Mouse (Mus musculus) heart, embryonic 12.5 days (tissue): ENCODE measurements around the gene Calr4. TPM values are rescaled to one million over a fixed set of nuclear protein-coding genes. Genes with fewer than 3 reads are reported as not detected.

ENCODE experiments used
- ATAC-seq: fragments of 200-750 bp; cut with Nextera tagmentation; 2 replicates; pipeline ENCODE4 v1.8.0; 2017; ENCODE audit warnings: moderate TSS enrichment, moderate library complexity; ENCODE audit not compliant: insufficient number of reproducible peaks, low FRiP score
- H3K27ac ChIP-seq: fragments of 300-500 bp; sonication (generic); 2 replicates; pipeline ENCODE4 v1.5.1; 2016; ENCODE audit warnings: mild to moderate bottlenecking, moderate library complexity; ENCODE audit not compliant: poor library complexity, severe bottlenecking
- H3K27me3 ChIP-seq: fragments of 300-500 bp; sonication (generic); replicated peaks from 2 replicates; pipeline ENCODE4 v1.6.1; 2016; ENCODE audit warnings: mild to moderate bottlenecking, moderate library complexity
- H3K36me3 ChIP-seq: fragments of 300-500 bp; sonication (generic); 2 replicates; pipeline ENCODE4 v1.6.1; 2016; ENCODE audit warnings: mild to moderate bottlenecking, moderate library complexity
- H3K4me1 ChIP-seq: fragments of 300-500 bp; sonication (generic); replicated peaks from 2 replicates; pipeline ENCODE4 v1.6.1; 2016; ENCODE audit warnings: mild to moderate bottlenecking
- H3K4me2 ChIP-seq: fragments of 300-500 bp; sonication (generic); 2 replicates; pipeline ENCODE4 v1.6.1; 2016; ENCODE audit warnings: mild to moderate bottlenecking, moderate library complexity
- H3K4me3 ChIP-seq: fragments of 300-500 bp; sonication (generic); 2 replicates; pipeline ENCODE4 v1.5.1; 2016; ENCODE audit warnings: mild to moderate bottlenecking
- H3K9ac ChIP-seq: fragments of 300-500 bp; sonication (generic); 2 replicates; pipeline ENCODE4 v1.6.1; 2016; ENCODE audit warnings: mild to moderate bottlenecking, moderate library complexity
- H3K9me3 ChIP-seq: fragments of 300-500 bp; sonication (generic); replicated peaks from 2 replicates; pipeline ENCODE4 v1.6.1; 2016; ENCODE audit warnings: mild to moderate bottlenecking, moderate library complexity
- WGBS: fragments of 180-500 bp; shearing (Covaris S2); methylation state at CpG from one replicate; pipeline ENCODE4 v1.1.7; 2016; 5-methylcytosine and 5-hydroxymethylcytosine counted together
- polyA plus RNA-seq: library from polyadenylated mRNA; unstranded; fragments of >200 nt; fragmentation: Nextera tagmentation; extraction: Ambion mirVana; gene quantifications from 2 replicates; pipeline ENCODE4 v1.2.1, GENCODE M21; 2016

Calr4 gene
- polyA plus RNA-seq, 1 experiment from 2014 or later = 0.61 TPM

DNA sequence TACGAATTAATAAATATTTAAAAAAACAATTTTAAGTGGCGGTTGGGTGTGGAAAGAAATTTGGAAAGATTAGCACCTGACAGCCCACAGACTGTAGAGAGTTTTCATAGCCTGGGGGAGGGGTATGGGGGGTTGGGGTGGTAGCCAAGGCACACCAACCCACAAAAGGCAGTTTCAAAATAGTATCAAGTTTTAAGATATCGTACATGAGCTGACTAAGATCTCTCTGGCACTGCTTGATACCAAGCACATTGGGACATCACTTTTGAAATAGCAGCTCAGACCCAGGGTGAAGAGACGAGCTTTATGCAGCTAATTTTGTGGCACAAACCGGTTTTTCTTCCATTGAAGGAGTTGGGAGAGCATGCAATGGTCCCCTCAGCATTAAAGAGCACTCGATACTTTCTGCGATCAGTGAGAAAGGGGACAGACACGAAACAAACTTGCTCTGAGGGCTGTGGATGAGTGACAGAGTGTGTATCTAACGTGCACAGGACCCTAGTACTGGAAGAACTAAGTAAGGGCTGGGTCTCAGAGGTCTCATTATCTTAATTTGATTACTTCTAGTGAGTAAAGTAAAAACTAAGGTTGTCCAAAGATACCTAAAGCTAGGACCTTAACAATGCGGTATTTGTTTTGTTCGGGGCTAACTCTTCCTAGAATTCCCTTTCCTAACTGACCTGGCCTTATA is 21.6 kb downstream of the Calr4 start:
- 69% methylated on average over 11 of the region's 11 CpGs for WGBS
- H3K27ac ChIP-seq = no peak overlapping the region
- no peak overlapping the region for H3K9ac ChIP-seq
- no peaks in the 10 kb centered on the region for H3K27me3 ChIP-seq
- H3K9me3 ChIP-seq = no peaks in the 10 kb centered on the region
- ATAC-seq = no peak
- H3K4me3 ChIP-seq = no peak overlapping the region
- H3K4me2 ChIP-seq = no peak overlapping the region
- no peaks in the 10 kb centered on the region for H3K36me3 ChIP-seq
- peaks cover 12% of the 10 kb centered on the region; the same call in 1 of the 2 replicates for H3K4me1 ChIP-seq

DNA sequence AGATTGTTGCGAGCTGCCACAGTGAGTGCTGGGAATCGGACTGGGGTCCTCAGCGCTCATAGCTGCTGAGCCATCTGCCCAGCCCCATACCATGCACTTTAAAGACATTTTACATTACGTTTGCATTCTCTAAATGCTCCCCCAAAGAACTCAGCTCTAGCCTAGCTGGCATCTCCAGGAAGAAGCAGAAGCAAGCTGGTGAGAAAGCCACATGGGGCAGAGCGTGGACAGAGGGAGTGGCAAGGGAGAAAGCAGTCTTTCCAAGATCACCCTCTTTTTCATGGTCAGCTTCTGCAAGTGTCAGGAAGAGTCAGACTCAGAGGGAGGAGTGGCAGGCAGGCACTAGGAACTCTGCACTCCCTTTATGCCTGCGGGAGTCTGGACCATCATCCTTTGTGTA is 22.5 kb downstream of the Calr4 start:
- no peak overlapping the region for H3K4me2 ChIP-seq
- WGBS = 89% methylated on average over 6 of the region's 6 CpGs
- ATAC-seq = no peak
- no peaks in the 10 kb centered on the region for H3K27me3 ChIP-seq
- no peak overlapping the region for H3K4me3 ChIP-seq
- H3K27ac ChIP-seq = no peak overlapping the region
- H3K9ac ChIP-seq = no peak overlapping the region
- peaks cover 12% of the 10 kb centered on the region; the same call in 1 of the 2 replicates for H3K4me1 ChIP-seq
- H3K36me3 ChIP-seq = no peaks in the 10 kb centered on the region
- H3K9me3 ChIP-seq = no peaks in the 10 kb centered on the region

DNA sequence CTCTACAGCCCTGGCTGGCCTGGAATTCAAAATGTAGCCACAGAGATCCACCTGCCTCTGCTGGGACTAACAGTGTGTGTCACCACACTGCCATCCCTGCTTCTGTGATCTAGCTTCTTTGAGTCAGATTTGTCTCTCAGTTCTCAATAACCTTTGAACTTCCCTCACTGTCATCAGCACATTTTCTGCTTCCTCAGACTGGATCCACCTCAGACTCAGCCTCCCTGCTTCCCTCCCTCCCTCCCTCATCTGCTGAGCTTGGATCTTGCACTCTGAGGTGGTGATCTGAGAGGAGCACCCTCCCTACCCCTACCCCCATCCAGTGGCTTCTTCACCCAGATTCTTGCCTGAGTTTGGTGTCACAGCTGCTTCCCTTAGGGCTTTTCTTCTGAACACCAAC is 23.4 kb downstream of the Calr4 start:
- Histone ChIP-seq H3K9ac (no peak overlapping the region), H3K4me1 (peaks cover 12% of the 10 kb centered on the region; the same call in 1 of the 2 replicates), H3K36me3 (no peaks in the 10 kb centered on the region), H3K4me2 (no peak overlapping the region), H3K9me3 (no peaks in the 10 kb centered on the region), H3K27me3 (no peaks in the 10 kb centered on the region), H3K4me3 (no peak overlapping the region), H3K27ac (no peak overlapping the region)
- no peak for ATAC-seq

DNA sequence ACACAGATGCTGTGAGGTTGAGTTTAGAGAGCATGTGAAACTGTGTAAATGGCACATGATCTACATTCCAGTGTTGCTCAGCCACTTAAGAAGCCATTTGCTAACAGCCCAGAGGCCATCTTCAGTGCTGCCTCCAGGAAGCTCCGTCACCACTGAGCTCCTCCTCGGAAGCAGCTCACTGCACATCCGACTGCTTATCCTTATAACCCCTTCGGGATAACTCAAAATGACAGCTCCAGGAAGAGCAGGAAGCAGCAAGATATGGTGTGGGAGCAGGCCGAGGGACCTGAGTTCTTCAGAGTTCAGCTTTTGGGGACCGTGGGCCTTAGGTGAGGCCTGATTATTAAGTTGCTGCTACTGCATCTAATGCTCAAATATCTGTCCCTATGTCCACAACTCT is 27.8 kb downstream of the Calr4 start:
- no peaks in the 10 kb centered on the region for H3K36me3 ChIP-seq
- no peak overlapping the region for H3K9ac ChIP-seq
- H3K4me3 ChIP-seq = no peak overlapping the region
- H3K4me1 ChIP-seq = no peaks in the 10 kb centered on the region
- no peak for ATAC-seq
- H3K4me2 ChIP-seq = no peak overlapping the region
- no peak overlapping the region for H3K27ac ChIP-seq
- 42% methylated on average over 6 of the region's 6 CpGs for WGBS
- H3K27me3 ChIP-seq = no peaks in the 10 kb centered on the region
- H3K9me3 ChIP-seq = no peaks in the 10 kb centered on the region

DNA sequence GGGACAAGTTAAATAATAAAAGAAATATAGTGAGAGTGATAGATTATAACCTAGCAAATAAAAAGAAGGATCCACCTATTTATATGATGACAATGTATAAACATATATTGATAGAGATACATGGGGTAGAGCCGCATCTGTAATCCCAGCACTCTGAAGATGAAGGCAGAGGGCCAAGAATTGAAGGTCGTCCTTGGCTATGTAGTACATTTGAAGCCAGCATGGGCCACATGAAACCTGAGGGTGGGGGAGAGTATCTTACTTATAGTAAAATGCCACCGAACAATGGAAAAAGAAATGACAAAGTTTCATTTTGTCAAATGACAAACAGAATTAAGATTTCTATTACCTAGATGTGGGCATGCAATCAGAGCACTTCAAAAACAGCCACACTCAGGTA is 31.8 kb downstream of the Calr4 start:
- no peak for ATAC-seq
- H3K9me3 ChIP-seq = no peaks in the 10 kb centered on the region
- no peak overlapping the region for H3K4me3 ChIP-seq
- no peak overlapping the region for H3K4me2 ChIP-seq
- no peaks in the 10 kb centered on the region for H3K36me3 ChIP-seq
- H3K9ac ChIP-seq = no peak overlapping the region
- WGBS = 81% methylated on average over 3 of the region's 3 CpGs
- no peaks in the 10 kb centered on the region for H3K4me1 ChIP-seq
- no peaks in the 10 kb centered on the region for H3K27me3 ChIP-seq
- no peak overlapping the region for H3K27ac ChIP-seq

DNA sequence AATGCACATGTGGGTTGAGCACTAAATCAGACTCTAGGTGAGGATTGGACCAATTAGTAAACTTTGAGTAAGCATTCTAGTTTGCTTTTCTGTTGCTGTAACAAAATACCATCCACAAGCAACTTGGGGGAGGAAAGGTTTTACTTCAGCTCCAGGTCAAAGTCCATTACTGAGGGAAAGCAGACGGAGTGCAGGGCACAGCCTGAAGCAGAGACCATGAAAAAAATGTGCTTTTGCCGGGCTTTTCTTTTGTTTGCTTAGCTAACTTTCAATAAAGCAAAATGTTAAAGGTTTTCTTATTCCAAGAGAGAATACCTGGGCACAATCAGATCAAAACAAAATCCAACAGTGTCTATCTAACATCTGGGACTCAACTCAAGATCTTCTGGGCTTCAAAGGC is 32.5 kb downstream of the Calr4 start:
- Histone ChIP-seq H3K4me3 (no peak overlapping the region), H3K9ac (no peak overlapping the region), H3K27me3 (no peaks in the 10 kb centered on the region), H3K4me2 (no peak overlapping the region), H3K4me1 (no peaks in the 10 kb centered on the region), H3K9me3 (no peaks in the 10 kb centered on the region), H3K27ac (no peak overlapping the region), H3K36me3 (no peaks in the 10 kb centered on the region)
- 79% methylated on average over 2 of the region's 2 CpGs for WGBS
- no peak for ATAC-seq

DNA sequence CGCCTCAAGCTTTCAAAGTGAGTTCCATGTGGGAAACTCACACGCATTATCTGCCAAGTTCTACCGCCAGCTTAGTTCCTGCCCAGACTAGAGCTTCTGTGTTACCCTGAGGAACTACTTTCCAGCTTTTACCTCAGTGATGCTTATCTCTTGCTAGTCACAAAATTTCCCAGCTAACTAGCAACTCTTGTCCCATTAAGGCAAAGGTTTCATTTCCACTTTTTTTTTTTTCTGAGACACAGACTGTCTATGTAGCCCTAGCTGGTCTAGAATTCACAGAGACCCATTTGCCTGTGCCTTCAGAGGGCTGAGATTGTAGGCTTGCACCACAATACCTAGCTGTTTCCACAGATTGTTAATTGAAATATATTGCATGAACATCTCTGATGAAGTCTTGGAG is 33.2 kb downstream of the Calr4 start:
- Histone ChIP-seq H3K27ac (no peak overlapping the region), H3K4me3 (no peak overlapping the region), H3K36me3 (no peaks in the 10 kb centered on the region), H3K27me3 (no peaks in the 10 kb centered on the region), H3K4me1 (no peaks in the 10 kb centered on the region), H3K9ac (no peak overlapping the region), H3K9me3 (no peaks in the 10 kb centered on the region), H3K4me2 (no peak overlapping the region)
- WGBS = 85% methylated on average over 3 of the region's 3 CpGs
- no peak for ATAC-seq

DNA sequence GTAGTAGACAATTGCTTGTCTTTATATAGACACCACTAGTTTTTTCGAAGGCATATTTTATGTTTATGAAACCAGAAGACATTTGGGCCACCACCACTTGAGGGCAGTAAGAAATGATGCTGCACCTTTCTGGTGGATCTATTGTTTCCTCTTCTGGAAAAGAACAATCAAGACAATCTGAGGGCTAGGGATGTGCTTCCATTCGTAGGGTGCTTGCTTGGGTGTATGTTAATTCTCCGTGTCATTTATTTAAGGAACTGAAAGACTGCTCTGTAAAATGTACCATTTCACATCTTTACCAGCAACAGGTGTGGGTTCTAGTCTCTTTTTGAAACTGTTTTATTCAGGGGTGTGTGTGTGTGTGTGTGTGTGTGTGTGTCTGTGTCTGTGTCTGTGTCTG is 34.6 kb downstream of the Calr4 start:
- no peaks in the 10 kb centered on the region for H3K4me1 ChIP-seq
- no peak overlapping the region for H3K27ac ChIP-seq
- H3K4me3 ChIP-seq = no peak overlapping the region
- WGBS = 81% methylated on average over 3 of the region's 3 CpGs
- no peaks in the 10 kb centered on the region for H3K36me3 ChIP-seq
- no peak overlapping the region for H3K4me2 ChIP-seq
- H3K27me3 ChIP-seq = no peaks in the 10 kb centered on the region
- H3K9me3 ChIP-seq = no peaks in the 10 kb centered on the region
- no peak overlapping the region for H3K9ac ChIP-seq
- ATAC-seq = no peak

DNA sequence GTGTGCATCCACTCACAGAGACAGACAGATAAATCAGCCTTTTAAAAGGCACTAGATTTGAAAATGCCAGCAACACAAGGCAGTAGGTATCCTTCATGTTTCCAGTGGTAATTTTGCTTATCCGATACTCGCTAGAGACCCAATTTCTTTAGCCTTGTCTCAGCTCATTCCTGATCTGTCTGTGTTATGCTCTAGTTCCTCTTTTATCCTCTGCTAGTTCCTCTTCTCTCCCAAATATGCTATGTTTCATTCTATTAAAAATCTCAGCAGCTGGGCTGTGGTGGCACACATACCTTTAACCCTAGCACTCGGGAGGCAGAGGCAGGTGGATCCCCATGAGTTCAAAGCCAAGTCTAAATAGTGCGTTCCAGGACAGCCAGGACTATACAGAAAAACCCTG is 37.5 kb downstream of the Calr4 start:
- H3K27me3 ChIP-seq = no peaks in the 10 kb centered on the region
- H3K4me3 ChIP-seq = no peak overlapping the region
- no peak overlapping the region for H3K4me2 ChIP-seq
- no peaks in the 10 kb centered on the region for H3K4me1 ChIP-seq
- no peaks in the 10 kb centered on the region for H3K9me3 ChIP-seq
- no peak overlapping the region for H3K9ac ChIP-seq
- no peaks in the 10 kb centered on the region for H3K36me3 ChIP-seq
- WGBS = 87% methylated on average over 4 of the region's 4 CpGs
- no peak for ATAC-seq
- no peak overlapping the region for H3K27ac ChIP-seq

DNA sequence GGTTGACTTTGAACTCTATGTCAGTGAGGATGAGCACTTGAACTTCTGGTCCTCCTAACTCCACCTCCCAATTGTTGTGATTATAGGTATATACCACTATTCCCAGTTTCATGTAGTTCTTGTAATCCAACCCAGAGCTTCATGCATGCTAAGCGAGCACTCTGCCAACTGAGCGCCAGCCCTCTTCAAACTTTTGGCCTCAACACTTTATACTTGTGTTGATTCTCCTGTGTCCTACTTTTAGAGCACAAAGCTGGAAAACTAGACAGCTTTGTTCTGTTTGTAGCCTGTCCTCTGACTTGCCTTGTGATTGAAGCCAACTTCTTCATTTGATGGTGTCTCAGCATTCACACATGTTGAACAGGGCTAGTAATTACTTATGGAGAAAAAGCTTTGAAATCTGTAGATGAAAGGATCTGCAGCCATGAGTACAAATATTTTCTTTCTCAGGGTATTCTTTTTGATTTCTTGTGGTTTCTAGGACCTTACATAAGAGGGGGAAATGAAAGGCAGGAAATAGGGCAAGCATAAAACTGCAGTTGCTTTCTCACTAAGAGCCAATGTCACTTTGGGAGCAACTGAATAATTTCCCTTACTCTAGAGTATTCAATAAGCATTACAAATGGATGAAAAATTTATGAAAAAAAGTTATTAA is 39.4 kb downstream of the Calr4 start:
- H3K27ac ChIP-seq = no peak overlapping the region
- no peaks in the 10 kb centered on the region for H3K9me3 ChIP-seq
- no peak for ATAC-seq
- 95% methylated on average over 2 of the region's 2 CpGs for WGBS
- no peaks in the 10 kb centered on the region for H3K36me3 ChIP-seq
- no peak overlapping the region for H3K4me2 ChIP-seq
- no peaks in the 10 kb centered on the region for H3K4me1 ChIP-seq
- no peak overlapping the region for H3K4me3 ChIP-seq
- H3K27me3 ChIP-seq = no peaks in the 10 kb centered on the region
- H3K9ac ChIP-seq = no peak overlapping the region

DNA sequence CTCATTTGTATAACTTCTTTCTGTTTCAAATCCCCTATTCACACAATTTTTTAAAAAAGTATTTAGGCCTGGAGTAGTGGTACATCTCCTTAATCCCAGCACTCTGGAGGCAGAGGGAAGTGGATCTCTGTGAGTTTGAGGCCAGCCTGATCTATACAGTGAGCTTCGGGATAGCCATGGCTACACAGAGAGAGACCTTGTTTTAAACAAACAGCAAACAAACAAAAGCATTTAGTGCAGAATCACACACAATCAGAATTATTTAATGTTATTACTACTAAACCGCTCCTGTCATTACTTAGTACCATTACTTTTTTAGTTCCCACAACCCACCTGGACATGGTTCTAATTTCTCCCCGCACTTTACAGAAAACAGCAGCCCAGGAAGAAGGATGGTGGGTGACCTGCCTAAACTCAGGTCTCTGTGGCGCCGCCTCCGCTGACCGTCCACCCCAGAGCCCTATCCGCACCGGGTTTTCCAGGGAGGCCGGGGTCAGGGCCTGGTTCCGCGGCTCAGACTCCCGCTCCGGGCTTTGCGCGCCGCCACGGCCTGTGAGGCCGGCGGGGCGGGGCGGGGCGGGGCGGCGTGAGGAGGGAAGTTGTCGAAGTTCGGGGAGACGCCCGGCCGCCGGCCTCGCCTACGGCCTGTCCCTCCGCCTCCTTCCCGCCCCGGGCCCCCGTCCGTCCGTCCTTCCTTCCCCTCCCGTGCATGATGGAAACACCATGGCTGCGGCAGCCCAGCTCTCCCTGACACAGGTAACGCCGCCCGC is 45.6 kb downstream of the Calr4 start, which contains the start of gene Eps15:
Gene Eps15 (plus strand): TSS at position 580 of the 770 bp plus-strand sequence.
- WGBS = 3% methylated on average over 32 of the region's 44 CpGs
- Histone ChIP-seq H3K36me3 (no peaks in the 10 kb centered on the region), H3K27me3 (no peaks in the 10 kb centered on the region), H3K9ac (peak within 1 kb of the TSS; percentile 93), H3K9me3 (no peaks in the 10 kb centered on the region), H3K4me2 (peak within 1 kb of the TSS; percentile 92), H3K27ac (peak within 1 kb of the TSS; percentile 64), H3K4me1 (peaks cover 17% of the 10 kb centered on the region), H3K4me3 (peak within 1 kb of the TSS; percentile 80)
- peak; percentile 97 for ATAC-seq
